In genomic region chr8:126165486-126166095, GRCm38 (mm10) we compare ENCODE assay signal across 14 mouse cellular contexts.
A peak's percentile ranks its signal among the peaks of the same experiment; 100 is the strongest.
DNase-seq lines count a peak whose midpoint lies in the region; ATAC-seq and TF ChIP-seq lines count a peak whose summit lies in the region.
"Had no signal": no experiment of that assay in that cellular context is flagged by ENCODE, and none has a peak within 500 bp of the region (broad histone marks: within the 10 kb centered on the region; RNA-seq: fewer than 3 reads in every experiment).

No protein-coding gene starts in this region.

- H3K9ac ChIP-seq in forebrain, postnatal 0 days: no peak overlapping the region
- H3K9ac ChIP-seq in forebrain, embryonic 16.5 days (replicated peaks; ENCODE audit: low read depth, low read length): no peak overlapping the region
- H3K9ac ChIP-seq in midbrain, embryonic 15.5 days: no peak overlapping the region
- H3K9ac ChIP-seq: embryonic facial prominence, embryonic 13.5 days; lung, embryonic 14.5 days had no signal

- TF ChIP-seq CTCF in forebrain, postnatal 0 days (IDR thresholded peaks at IDR 0.05; ENCODE audit: low read depth): no peak

- H3K4me1 ChIP-seq in forebrain, postnatal 0 days (ENCODE audit: insufficient read depth): no peaks in the 10 kb centered on the region
- H3K4me1 ChIP-seq in forebrain, embryonic 16.5 days (replicated peaks; ENCODE audit: control insufficient read depth, insufficient read depth, low read length): peaks cover 10% of the 10 kb centered on the region
- H3K4me1 ChIP-seq in midbrain, embryonic 15.5 days: peaks cover 35% of the 10 kb centered on the region

- no peak overlapping the region for H3K27ac ChIP-seq in forebrain, postnatal 0 days (ENCODE audit: low read depth, low read length)
- H3K27ac ChIP-seq in forebrain, embryonic 16.5 days (ENCODE audit: low read length): no peak overlapping the region; the same call in 1 of the 2 replicates
- peak overlapping the region; percentile 51 for H3K27ac ChIP-seq in midbrain, embryonic 15.5 days
- H3K27ac ChIP-seq: embryonic facial prominence, embryonic 13.5 days; macrophage had no signal

- H3K27me3 ChIP-seq in forebrain, postnatal 0 days (ENCODE audit: insufficient read depth, low read length): no peaks in the 10 kb centered on the region
- no peaks in the 10 kb centered on the region for H3K27me3 ChIP-seq in forebrain, embryonic 16.5 days (replicated peaks; ENCODE audit: control insufficient read depth, insufficient read depth, low read length)
- no peaks in the 10 kb centered on the region for H3K27me3 ChIP-seq in midbrain, embryonic 15.5 days (replicated peaks)
- H3K27me3 ChIP-seq: embryonic facial prominence, embryonic 13.5 days had no signal

- intact Hi-C loops in heart, postnatal 14 days (cut with DNase I): no loop called here

- ATAC-seq in forebrain, postnatal 0 days: no peak
- no peak for ATAC-seq in forebrain, embryonic 16.5 days
- ATAC-seq in midbrain, embryonic 15.5 days (replicated peaks): 0 out of 2 replicates have a peak, but pooled peaks have one; percentile 35

- DNase-seq in forebrain, postnatal 0 days: peak; percentile 10
- peak; percentile 42 for DNase-seq in retina, postnatal 1 day
- no peak for DNase-seq in retina, embryonic 14.5 days (ENCODE audit: low spot score)
- no peak for DNase-seq in heart, postnatal 14 days
- no peak for DNase-seq in thymus, postnatal 36 days
- DNase-seq: adrenal gland, postnatal 36 days; gastrocnemius, postnatal 25 days; kidney, adult 9 months; kidney, postnatal 4 days; lung, embryonic 14.5 days had no signal

- H3K9me3 ChIP-seq in forebrain, postnatal 0 days (ENCODE audit: low read length): 0 out of 2 replicates have a peak, but pooled peaks cover 5% of the 10 kb centered on the region
- H3K9me3 ChIP-seq in forebrain, embryonic 16.5 days (ENCODE audit: control insufficient read depth, low read length): no peaks in the 10 kb centered on the region
- H3K9me3 ChIP-seq in midbrain, embryonic 15.5 days: no peaks in the 10 kb centered on the region
- H3K9me3 ChIP-seq: embryonic facial prominence, embryonic 13.5 days had no signal

- no peak overlapping the region for H3K4me2 ChIP-seq in forebrain, postnatal 0 days (ENCODE audit: low read depth)
- no peak overlapping the region for H3K4me2 ChIP-seq in forebrain, embryonic 16.5 days (ENCODE audit: low read length)
- H3K4me2 ChIP-seq in midbrain, embryonic 15.5 days: no peak overlapping the region
- H3K4me2 ChIP-seq: embryonic facial prominence, embryonic 13.5 days; lung, embryonic 14.5 days had no signal

- no peaks in the 10 kb centered on the region for H3K36me3 ChIP-seq in forebrain, postnatal 0 days (ENCODE audit: insufficient read depth)
- H3K36me3 ChIP-seq in forebrain, embryonic 16.5 days (ENCODE audit: control insufficient read depth, insufficient read depth): no peaks in the 10 kb centered on the region
- no peaks in the 10 kb centered on the region for H3K36me3 ChIP-seq in midbrain, embryonic 15.5 days (replicated peaks)
- H3K36me3 ChIP-seq: embryonic facial prominence, embryonic 13.5 days had no signal

- H3K4me3 ChIP-seq in forebrain, postnatal 0 days (ENCODE audit: low read depth, low read length): no peak overlapping the region
- H3K4me3 ChIP-seq in forebrain, embryonic 16.5 days (replicated peaks; ENCODE audit: low read length): no peak overlapping the region
- no peak overlapping the region for H3K4me3 ChIP-seq in midbrain, embryonic 15.5 days
- H3K4me3 ChIP-seq: embryonic facial prominence, embryonic 13.5 days had no signal

- 80% methylated on average over 8 of the region's 8 CpGs for WGBS in forebrain, postnatal 0 days
- 83% methylated on average over 8 of the region's 8 CpGs for WGBS in forebrain, embryonic 16.5 days
- WGBS in midbrain, embryonic 15.5 days: 70% methylated on average over 8 of the region's 8 CpGs

Comparison
In these comparisons a context has a peak if more than half of its experiments do, and no peak if none do; other contexts are left out.
1. DNase-seq: peak in forebrain, postnatal 0 days (single experiment) and retina, postnatal 1 day (single experiment); none in retina, embryonic 14.5 days (single experiment), heart, postnatal 14 days (0 of 2) and thymus, postnatal 36 days (0 of 2).